Mouse (Mus musculus) cerebellum, adult 11-12 months (tissue): ENCODE data around the gene Amy2a4.
"Not testable (repeated sequence)": the region's sequence is repeated elsewhere in the genome, so short reads cannot be mapped to it uniquely, and the experiment has no call there.

Experiments used
- DNase-seq: peaks from one replicate; pipeline ENCODE4 v3.0.0; 2022

The Amy2a4 gene

GRCm38 (mm10) chr3:113291349-113291748, at the start of gene Amy2a4:
Gene Amy2a4, minus strand, starts transcription at chr3:113291449.
- not testable (repeated sequence) for DNase-seq

GRCm38 (mm10) chr3:113323952-113324351, 32.7 kb upstream of the Amy2a4 start, which contains the start of gene Amy2a3:
Gene Amy2a3, minus strand, starts transcription at chr3:113324052.
- DNase-seq = not testable (repeated sequence)

GRCm38 (mm10) chr3:113312937-113313336, 21.7 kb upstream of the Amy2a4 start:
- DNase-seq = not testable (repeated sequence)

GRCm38 (mm10) chr3:113280285-113280684, 11.0 kb downstream of the Amy2a4 start:
- DNase-seq = not testable (repeated sequence)

GRCm38 (mm10) chr3:113279586-113279985, 11.7 kb downstream of the Amy2a4 start:
- DNase-seq = not testable (repeated sequence)

GRCm38 (mm10) chr3:113258737-113259136, 32.5 kb downstream of the Amy2a4 start, which contains the start of gene Amy2a5:
Gene Amy2a5, minus strand, starts transcription at chr3:113258837.
- DNase-seq = not testable (repeated sequence)
